Mouse (Mus musculus): ENCODE measurements around the gene Crp. TPM values are rescaled to one million over a fixed set of nuclear protein-coding genes. Genes with fewer than 3 reads are reported as not detected.

Gene Crp
- polyA plus RNA-seq, 1 experiment from 2014 or later, result not detected

DNA sequence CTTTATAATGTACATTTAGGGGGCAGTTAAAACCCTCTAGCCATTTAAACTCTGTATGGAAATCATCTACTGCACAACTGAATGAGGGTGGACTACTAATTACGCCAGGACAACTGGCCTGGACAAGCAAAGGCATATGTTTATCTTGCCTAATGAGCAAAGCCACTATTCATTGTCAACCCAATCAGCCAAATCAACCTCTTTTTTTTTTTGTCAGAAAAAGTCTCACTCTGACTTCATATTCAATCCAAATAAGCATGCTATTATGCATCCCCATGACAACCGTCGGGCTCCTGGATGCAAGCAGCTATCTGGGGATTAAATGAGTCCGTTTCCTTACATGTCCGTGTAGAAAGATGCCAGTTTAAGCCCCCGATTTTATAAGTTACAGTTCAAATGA is 30.3 kb upstream of the Crp start:
- no peak overlapping the region; the same call in 1 of the 2 replicates for H3K4me2 ChIP-seq (ENCODE audit: low read length)
- H3K4me1 ChIP-seq (replicated peaks; ENCODE audit: control insufficient read depth, insufficient read depth, low read length), result peaks cover 4% of the 10 kb centered on the region
- H3K36me3 ChIP-seq (ENCODE audit: control insufficient read depth, insufficient read depth), result no peaks in the 10 kb centered on the region
- no peak overlapping the region for H3K9ac ChIP-seq (replicated peaks; ENCODE audit: low read depth, low read length)
- no peak overlapping the region; the same call in 1 of the 2 replicates for H3K27ac ChIP-seq (ENCODE audit: low read length)
- 8% methylated on average over 6 of the region's 6 CpGs for WGBS
- H3K4me3 ChIP-seq (replicated peaks; ENCODE audit: low read length), result no peak overlapping the region
- peak; percentile 87 for ATAC-seq
- no peaks in the 10 kb centered on the region for H3K27me3 ChIP-seq (replicated peaks; ENCODE audit: control insufficient read depth, insufficient read depth, low read length)
- H3K9me3 ChIP-seq (ENCODE audit: control insufficient read depth, low read length), result no peaks in the 10 kb centered on the region

DNA sequence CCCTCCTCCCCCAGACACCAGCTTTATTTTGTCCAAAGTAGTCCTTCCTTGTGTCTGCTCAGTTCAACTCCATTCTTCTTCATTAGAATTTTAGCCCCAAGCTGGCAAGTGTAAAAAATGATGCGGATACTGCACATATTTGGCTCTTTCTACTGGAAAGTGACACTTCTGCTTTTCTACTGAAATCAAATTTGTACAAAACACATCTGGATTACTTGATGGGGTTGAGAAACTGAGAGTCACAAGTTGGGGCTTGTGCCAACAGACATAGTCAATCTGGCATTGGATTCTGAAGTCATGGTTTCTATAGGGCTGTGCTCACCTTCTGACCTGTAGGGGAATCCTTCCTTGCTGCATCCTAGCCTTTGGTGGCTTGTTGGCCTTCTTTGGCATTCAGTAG is 27.1 kb upstream of the Crp start:
- 83% methylated on average over 1 of the region's 1 CpGs for WGBS
- Histone ChIP-seq H3K27me3 (replicated peaks; ENCODE audit: control insufficient read depth, insufficient read depth, low read length) (no peaks in the 10 kb centered on the region), H3K4me3 (replicated peaks; ENCODE audit: low read length) (no peak overlapping the region), H3K4me2 (ENCODE audit: low read length) (no peak overlapping the region), H3K9me3 (ENCODE audit: control insufficient read depth, low read length) (no peaks in the 10 kb centered on the region), H3K36me3 (ENCODE audit: control insufficient read depth, insufficient read depth) (no peaks in the 10 kb centered on the region), H3K9ac (replicated peaks; ENCODE audit: low read depth, low read length) (no peak overlapping the region), H3K4me1 (replicated peaks; ENCODE audit: control insufficient read depth, insufficient read depth, low read length) (peaks cover 4% of the 10 kb centered on the region), H3K27ac (ENCODE audit: low read length) (no peak overlapping the region)
- ATAC-seq, result no peak

DNA sequence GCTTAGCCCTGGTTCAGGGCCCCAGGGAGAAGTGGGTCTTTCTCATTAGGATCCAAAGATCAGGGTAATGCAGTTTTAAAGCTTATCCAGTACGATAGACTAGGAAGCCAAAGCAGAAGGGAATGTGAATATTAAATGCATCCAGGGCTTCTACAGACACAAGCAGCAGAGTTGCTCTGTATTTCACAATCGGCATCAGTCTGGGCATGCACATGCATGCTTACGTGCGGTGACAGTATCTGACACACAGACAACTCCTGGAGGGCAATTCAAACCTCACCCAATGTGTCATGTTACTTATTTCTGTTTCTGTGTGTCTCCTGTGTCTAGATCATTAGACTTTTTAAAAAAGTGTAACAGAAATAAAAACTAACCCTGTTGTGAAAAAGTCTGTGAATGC is 17.1 kb upstream of the Crp start:
- H3K4me3 ChIP-seq (replicated peaks; ENCODE audit: low read length), result no peak overlapping the region
- H3K4me2 ChIP-seq (ENCODE audit: low read length), result no peak overlapping the region
- no peaks in the 10 kb centered on the region for H3K36me3 ChIP-seq (ENCODE audit: control insufficient read depth, insufficient read depth)
- H3K9ac ChIP-seq (replicated peaks; ENCODE audit: low read depth, low read length), result no peak overlapping the region
- ATAC-seq, result no peak
- no peak overlapping the region for H3K27ac ChIP-seq (ENCODE audit: low read length)
- no peaks in the 10 kb centered on the region for H3K27me3 ChIP-seq (replicated peaks; ENCODE audit: control insufficient read depth, insufficient read depth, low read length)
- WGBS, result 84% methylated on average over 4 of the region's 4 CpGs
- H3K9me3 ChIP-seq (ENCODE audit: control insufficient read depth, low read length), result peaks cover 3% of the 10 kb centered on the region; the same call in 1 of the 2 replicates
- H3K4me1 ChIP-seq (replicated peaks; ENCODE audit: control insufficient read depth, insufficient read depth, low read length), result no peaks in the 10 kb centered on the region

DNA sequence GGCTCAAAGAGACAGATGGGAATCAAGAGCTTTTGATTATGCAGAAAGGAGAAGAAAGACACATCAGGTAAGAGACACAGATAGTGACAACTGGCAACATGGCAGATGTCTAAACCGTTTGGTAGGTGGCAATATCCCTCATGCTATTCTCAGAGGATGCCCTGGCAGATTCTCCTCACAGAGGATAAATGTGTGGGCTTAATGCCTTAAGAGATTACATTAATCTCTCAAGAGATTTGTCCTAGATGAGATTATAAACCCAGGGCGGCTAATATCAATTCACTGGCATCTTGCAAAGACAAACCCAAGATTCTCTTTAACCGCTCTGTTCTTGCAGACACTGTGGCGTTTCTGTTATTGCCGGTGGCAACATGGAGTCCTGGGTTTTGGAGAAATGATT is 14.3 kb upstream of the Crp start:
- Histone ChIP-seq H3K9ac (replicated peaks; ENCODE audit: low read depth, low read length) (no peak overlapping the region), H3K4me1 (replicated peaks; ENCODE audit: control insufficient read depth, insufficient read depth, low read length) (0 out of 2 replicates have a peak, but pooled peaks cover 3% of the 10 kb centered on the region), H3K9me3 (ENCODE audit: control insufficient read depth, low read length) (peaks cover 3% of the 10 kb centered on the region; the same call in 1 of the 2 replicates), H3K27ac (ENCODE audit: low read length) (no peak overlapping the region), H3K4me3 (replicated peaks; ENCODE audit: low read length) (no peak overlapping the region), H3K4me2 (ENCODE audit: low read length) (no peak overlapping the region), H3K27me3 (replicated peaks; ENCODE audit: control insufficient read depth, insufficient read depth, low read length) (no peaks in the 10 kb centered on the region), H3K36me3 (ENCODE audit: control insufficient read depth, insufficient read depth) (no peaks in the 10 kb centered on the region)
- ATAC-seq, result no peak
- 88% methylated on average over 5 of the region's 5 CpGs for WGBS

DNA sequence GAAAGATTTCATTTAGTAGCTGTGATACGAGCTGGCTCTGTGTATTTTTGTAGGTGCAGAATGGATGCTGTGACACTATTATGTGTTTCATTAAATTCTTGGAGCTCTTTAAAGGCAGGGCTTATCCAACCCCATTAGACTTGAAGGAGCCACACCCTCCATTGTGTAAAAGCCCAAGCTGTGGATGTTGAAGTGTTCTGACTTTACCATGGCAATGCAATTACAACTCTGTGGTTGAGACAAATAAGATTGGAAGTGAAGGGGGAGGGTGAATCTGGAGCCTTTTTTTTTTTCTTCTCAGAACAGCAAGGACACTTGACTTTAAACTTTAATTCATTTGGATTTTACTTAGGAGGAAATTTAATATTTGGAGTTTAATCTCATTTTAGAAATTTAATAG is 13.9 kb upstream of the Crp start:
- Histone ChIP-seq H3K4me3 (replicated peaks; ENCODE audit: low read length) (no peak overlapping the region), H3K27ac (ENCODE audit: low read length) (no peak overlapping the region), H3K9me3 (ENCODE audit: control insufficient read depth, low read length) (peaks cover 3% of the 10 kb centered on the region; the same call in 1 of the 2 replicates), H3K9ac (replicated peaks; ENCODE audit: low read depth, low read length) (no peak overlapping the region), H3K4me1 (replicated peaks; ENCODE audit: control insufficient read depth, insufficient read depth, low read length) (0 out of 2 replicates have a peak, but pooled peaks cover 3% of the 10 kb centered on the region), H3K36me3 (ENCODE audit: control insufficient read depth, insufficient read depth) (no peaks in the 10 kb centered on the region), H3K4me2 (ENCODE audit: low read length) (no peak overlapping the region), H3K27me3 (replicated peaks; ENCODE audit: control insufficient read depth, insufficient read depth, low read length) (no peaks in the 10 kb centered on the region)
- WGBS, result 27% methylated on average over 1 of the region's 1 CpGs
- no peak for ATAC-seq

DNA sequence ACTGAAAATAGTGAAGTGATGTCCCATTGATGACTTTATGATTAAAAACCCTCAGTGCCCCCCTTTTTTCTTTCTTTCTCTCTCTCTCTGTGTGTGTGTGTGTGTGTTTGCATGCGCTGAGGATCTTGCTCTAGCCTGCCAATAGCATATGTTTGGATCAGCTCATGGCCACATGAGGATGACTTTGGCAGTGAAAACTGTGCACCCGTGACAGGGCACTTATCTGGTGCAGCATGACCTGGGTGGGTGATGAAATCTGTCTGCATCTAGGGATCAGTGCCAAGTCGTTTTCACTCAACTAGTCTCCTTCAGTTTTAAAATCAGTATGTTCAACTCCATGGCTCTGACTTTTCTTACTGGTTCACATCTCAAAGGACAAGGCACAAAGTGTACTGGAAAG is 12.7 kb upstream of the Crp start:
- H3K4me1 ChIP-seq (replicated peaks; ENCODE audit: control insufficient read depth, insufficient read depth, low read length), result 0 out of 2 replicates have a peak, but pooled peaks cover 3% of the 10 kb centered on the region
- no peaks in the 10 kb centered on the region for H3K36me3 ChIP-seq (ENCODE audit: control insufficient read depth, insufficient read depth)
- WGBS, result 77% methylated on average over 3 of the region's 3 CpGs
- peaks cover 3% of the 10 kb centered on the region; the same call in 1 of the 2 replicates for H3K9me3 ChIP-seq (ENCODE audit: control insufficient read depth, low read length)
- no peak overlapping the region for H3K27ac ChIP-seq (ENCODE audit: low read length)
- H3K4me2 ChIP-seq (ENCODE audit: low read length), result no peak overlapping the region
- no peaks in the 10 kb centered on the region for H3K27me3 ChIP-seq (replicated peaks; ENCODE audit: control insufficient read depth, insufficient read depth, low read length)
- no peak for ATAC-seq
- no peak overlapping the region for H3K4me3 ChIP-seq (replicated peaks; ENCODE audit: low read length)
- H3K9ac ChIP-seq (replicated peaks; ENCODE audit: low read depth, low read length), result no peak overlapping the region

DNA sequence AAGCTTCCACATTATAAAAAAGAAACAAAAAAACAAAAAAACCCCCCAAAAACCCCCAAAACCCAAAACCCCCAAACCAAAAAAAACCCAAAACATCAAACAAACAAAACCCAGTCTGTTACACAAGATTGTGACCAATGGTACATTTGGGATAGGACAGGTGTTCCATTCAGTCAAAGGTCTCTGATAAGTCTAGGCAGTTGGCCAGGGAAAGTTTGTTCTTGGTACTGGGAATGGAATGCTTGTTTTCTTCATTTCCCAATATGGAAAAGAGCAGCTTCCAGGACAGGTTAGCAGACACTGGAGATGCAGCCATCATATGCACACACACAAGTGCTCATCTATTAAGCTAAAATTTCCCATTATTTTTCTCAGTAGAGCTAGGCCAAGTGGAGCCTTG is 433 bp upstream of the Crp start:
- Histone ChIP-seq H3K36me3 (ENCODE audit: control insufficient read depth, insufficient read depth) (no peaks in the 10 kb centered on the region), H3K9ac (replicated peaks; ENCODE audit: low read depth, low read length) (no peak overlapping the region), H3K9me3 (ENCODE audit: control insufficient read depth, low read length) (no peaks in the 10 kb centered on the region), H3K4me3 (replicated peaks; ENCODE audit: low read length) (no peak overlapping the region), H3K4me2 (ENCODE audit: low read length) (no peak overlapping the region), H3K27me3 (replicated peaks; ENCODE audit: control insufficient read depth, insufficient read depth, low read length) (no peaks in the 10 kb centered on the region), H3K27ac (ENCODE audit: low read length) (no peak overlapping the region), H3K4me1 (replicated peaks; ENCODE audit: control insufficient read depth, insufficient read depth, low read length) (no peaks in the 10 kb centered on the region)
- no peak for ATAC-seq

DNA sequence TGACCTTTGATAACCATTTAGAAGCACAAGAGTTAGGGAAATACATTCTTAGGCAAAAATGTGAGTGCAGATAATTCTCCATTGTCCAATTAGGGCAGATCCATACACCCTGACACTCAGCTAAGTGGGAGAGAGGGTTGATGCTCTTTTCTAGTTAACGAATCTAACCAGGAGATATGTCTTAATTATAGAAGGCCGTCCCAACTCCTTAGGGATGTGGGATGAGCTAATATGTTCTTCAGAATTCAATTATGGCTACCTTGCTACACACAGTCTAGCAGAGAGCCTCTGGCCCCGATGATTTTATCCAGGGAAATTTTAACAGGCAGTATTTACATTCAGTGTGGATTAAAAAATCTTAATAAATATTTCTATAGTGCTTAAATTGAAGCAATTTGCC is 3.0 kb downstream of the Crp start:
- no peak overlapping the region for H3K27ac ChIP-seq (ENCODE audit: low read length)
- no peaks in the 10 kb centered on the region for H3K9me3 ChIP-seq (ENCODE audit: control insufficient read depth, low read length)
- H3K4me2 ChIP-seq (ENCODE audit: low read length), result no peak overlapping the region
- no peak for ATAC-seq
- no peaks in the 10 kb centered on the region for H3K36me3 ChIP-seq (ENCODE audit: control insufficient read depth, insufficient read depth)
- no peak overlapping the region for H3K9ac ChIP-seq (replicated peaks; ENCODE audit: low read depth, low read length)
- no peaks in the 10 kb centered on the region for H3K27me3 ChIP-seq (replicated peaks; ENCODE audit: control insufficient read depth, insufficient read depth, low read length)
- 72% methylated on average over 3 of the region's 3 CpGs for WGBS
- no peaks in the 10 kb centered on the region for H3K4me1 ChIP-seq (replicated peaks; ENCODE audit: control insufficient read depth, insufficient read depth, low read length)
- no peak overlapping the region for H3K4me3 ChIP-seq (replicated peaks; ENCODE audit: low read length)

DNA sequence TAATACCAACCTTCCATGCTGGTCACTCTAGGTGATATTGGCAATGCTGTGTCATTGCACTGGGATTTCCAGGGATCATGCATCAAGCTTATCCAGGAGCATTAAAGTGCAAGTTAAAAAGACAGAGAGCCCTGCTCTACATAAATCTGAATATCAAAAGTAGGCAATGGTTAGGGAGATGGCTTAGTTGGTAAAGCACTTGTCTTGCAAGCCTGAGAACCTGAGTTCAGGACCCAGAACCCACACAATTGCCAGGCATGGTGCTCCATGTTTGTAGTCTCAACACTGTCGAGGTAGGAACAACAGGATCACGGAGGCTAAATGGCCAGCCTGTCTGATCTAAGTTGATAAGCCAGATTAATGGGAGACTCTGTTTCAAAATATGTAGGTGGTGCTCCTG is 3.5 kb downstream of the Crp start:
- H3K9ac ChIP-seq (replicated peaks; ENCODE audit: low read depth, low read length), result no peak overlapping the region
- H3K4me3 ChIP-seq (replicated peaks; ENCODE audit: low read length), result no peak overlapping the region
- no peaks in the 10 kb centered on the region for H3K27me3 ChIP-seq (replicated peaks; ENCODE audit: control insufficient read depth, insufficient read depth, low read length)
- H3K36me3 ChIP-seq (ENCODE audit: control insufficient read depth, insufficient read depth), result no peaks in the 10 kb centered on the region
- no peak for ATAC-seq
- no peak overlapping the region for H3K4me2 ChIP-seq (ENCODE audit: low read length)
- WGBS, result 89% methylated on average over 2 of the region's 2 CpGs
- no peaks in the 10 kb centered on the region for H3K9me3 ChIP-seq (ENCODE audit: control insufficient read depth, low read length)
- no peaks in the 10 kb centered on the region for H3K4me1 ChIP-seq (replicated peaks; ENCODE audit: control insufficient read depth, insufficient read depth, low read length)
- H3K27ac ChIP-seq (ENCODE audit: low read length), result no peak overlapping the region

DNA sequence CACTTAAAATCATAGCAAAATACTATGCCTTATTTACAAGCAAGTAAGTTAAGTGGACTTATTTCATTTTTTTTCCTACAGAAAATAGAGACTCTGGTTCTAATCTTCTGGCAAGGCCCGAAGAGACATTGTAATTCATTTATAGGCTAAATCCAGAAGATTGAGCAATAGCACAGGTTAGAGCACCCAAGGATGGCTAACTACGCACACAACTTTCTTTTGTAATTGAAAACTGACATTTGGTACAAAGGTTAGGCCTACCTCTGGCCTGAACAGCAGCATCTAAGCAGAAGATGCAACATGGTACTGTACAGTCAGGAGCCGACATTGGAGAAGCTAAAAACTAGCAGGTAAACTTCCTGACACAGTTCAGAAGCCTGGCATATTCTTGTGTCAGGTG is 4.0 kb downstream of the Crp start:
- H3K4me3 ChIP-seq (replicated peaks; ENCODE audit: low read length), result no peak overlapping the region
- 93% methylated on average over 3 of the region's 3 CpGs for WGBS
- no peaks in the 10 kb centered on the region for H3K27me3 ChIP-seq (replicated peaks; ENCODE audit: control insufficient read depth, insufficient read depth, low read length)
- no peaks in the 10 kb centered on the region for H3K9me3 ChIP-seq (ENCODE audit: control insufficient read depth, low read length)
- no peaks in the 10 kb centered on the region for H3K36me3 ChIP-seq (ENCODE audit: control insufficient read depth, insufficient read depth)
- no peak overlapping the region for H3K9ac ChIP-seq (replicated peaks; ENCODE audit: low read depth, low read length)
- no peaks in the 10 kb centered on the region for H3K4me1 ChIP-seq (replicated peaks; ENCODE audit: control insufficient read depth, insufficient read depth, low read length)
- no peak overlapping the region for H3K4me2 ChIP-seq (ENCODE audit: low read length)
- no peak overlapping the region for H3K27ac ChIP-seq (ENCODE audit: low read length)
- ATAC-seq, result no peak

Data from forebrain, embryonic 16.5 days (tissue).